In the genomic region with DNA sequence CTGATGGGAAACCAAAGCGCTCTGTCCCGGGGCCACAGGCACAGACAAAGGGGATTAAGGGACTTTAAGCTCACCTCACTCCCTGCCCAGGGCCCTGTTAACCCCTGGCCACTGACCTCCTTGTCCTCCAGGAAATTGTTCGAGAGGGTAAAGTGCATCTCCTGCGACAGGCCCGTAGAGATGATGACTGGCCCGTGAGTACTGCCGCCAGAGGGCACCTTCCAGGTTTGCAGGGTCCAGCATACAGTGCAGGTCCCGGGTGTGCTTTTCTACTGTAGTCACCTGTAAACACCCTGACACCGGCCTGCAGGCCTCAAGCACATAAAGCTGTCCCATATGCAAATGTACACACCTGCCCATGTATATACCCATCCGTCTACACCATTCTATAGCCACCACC, we compare ENCODE assay signal across 14 mouse cellular contexts. TPM values are rescaled to one million over a fixed set of nuclear protein-coding genes. Genes with fewer than 3 reads are reported as not detected.
DNase-seq lines count a peak whose midpoint lies in the region; ATAC-seq and TF ChIP-seq lines count a peak whose summit lies in the region.
"Had no signal": no experiment of that assay in that cellular context is flagged by ENCODE, and none has a peak within 500 bp of the region (broad histone marks: within the 10 kb centered on the region; RNA-seq: fewer than 3 reads in every experiment).

No protein-coding gene starts in this region.

- H3K4me3 ChIP-seq in kidney, embryonic 16.5 days (ENCODE audit: low read length): no peak overlapping the region
- H3K4me3 ChIP-seq in thymus, adult 2 months (ENCODE audit: control insufficient read depth, insufficient read depth, low read length): no peak overlapping the region
- H3K4me3 ChIP-seq: embryonic facial prominence, embryonic 12.5 days; liver, embryonic 15.5 days; myocyte had no signal

- 34% methylated on average over 10 of the region's 10 CpGs for WGBS in kidney, embryonic 16.5 days
- WGBS in thymus, adult 2 months: 65% methylated on average over 10 of the region's 10 CpGs

- no peaks in the 10 kb centered on the region for H3K9me3 ChIP-seq in kidney, embryonic 16.5 days (ENCODE audit: low read length)
- H3K9me3 ChIP-seq: embryonic facial prominence, embryonic 12.5 days; liver, embryonic 15.5 days had no signal

- no peak for TF ChIP-seq CTCF in thymus, adult 2 months (IDR thresholded peaks at IDR 0.05; ENCODE audit: borderline replicate concordance, control insufficient read depth, extremely low read depth, insufficient read depth, low read length, poor library complexity)

- H3K4me1 ChIP-seq in kidney, embryonic 16.5 days (ENCODE audit: insufficient read depth, low read length): peaks cover 3% of the 10 kb centered on the region; the same call in 1 of the 2 replicates
- H3K4me1 ChIP-seq in thymus, adult 2 months (replicated peaks; ENCODE audit: control insufficient read depth, insufficient read depth, low read length): no peaks in the 10 kb centered on the region
- H3K4me1 ChIP-seq: liver, embryonic 15.5 days had no signal

- H3K27ac ChIP-seq in kidney, embryonic 16.5 days (ENCODE audit: low read length): no peak overlapping the region
- no peak overlapping the region for H3K27ac ChIP-seq in thymus, adult 2 months (ENCODE audit: control insufficient read depth, insufficient read depth, low read length)
- H3K27ac ChIP-seq: embryonic facial prominence, embryonic 12.5 days; liver, embryonic 15.5 days had no signal

- no peak for ATAC-seq in CD4-positive, CD25-positive, alpha-beta regulatory T cell, adult 4 months
- ATAC-seq in kidney, embryonic 16.5 days (ENCODE audit: low FRiP score, low TSS enrichment): no peak
- ATAC-seq: Patski had no signal

- DNase-seq in CD4-positive, CD25-positive, alpha-beta regulatory T cell, adult 2 months (ENCODE audit: low read depth, low spot score): peak; percentile 46
- DNase-seq in kidney, adult 18-20 months: peak; percentile 72
- peak; percentile 30 for DNase-seq in thymus, adult 2 months
- DNase-seq in thymus, postnatal 0 days (ENCODE audit: low spot score): no peak
- DNase-seq in natural killer cell, adult 2 months (ENCODE audit: low spot score in 2 of 2): no peak
- DNase-seq in layer of hippocampus, postnatal 10 days (ENCODE audit: low spot score in 2 of 2): no peak
- DNase-seq: heart, postnatal 10 days; right cerebral cortex, postnatal 25 days had no signal

- H3K4me2 ChIP-seq in kidney, embryonic 16.5 days (replicated peaks; ENCODE audit: low read depth, low read length): no peak overlapping the region
- H3K4me2 ChIP-seq: embryonic facial prominence, embryonic 12.5 days; liver, embryonic 15.5 days had no signal

- H3K9ac ChIP-seq in kidney, embryonic 16.5 days (replicated peaks; ENCODE audit: low read length): no peak overlapping the region
- H3K9ac ChIP-seq: embryonic facial prominence, embryonic 12.5 days; liver, embryonic 15.5 days had no signal

- no peaks in the 10 kb centered on the region for H3K27me3 ChIP-seq in kidney, embryonic 16.5 days (ENCODE audit: insufficient read depth, low read length)
- no peaks in the 10 kb centered on the region for H3K27me3 ChIP-seq in thymus, adult 2 months (ENCODE audit: control insufficient read depth, insufficient read depth, low read length)
- H3K27me3 ChIP-seq: embryonic facial prominence, embryonic 12.5 days had no signal

- no peak for TF ChIP-seq POLR2A in thymus, adult 2 months (IDR thresholded peaks at IDR 0.05; ENCODE audit: control insufficient read depth, extremely low read depth, insufficient read depth, low read length, poor library complexity)

- H3K36me3 ChIP-seq in kidney, embryonic 16.5 days (ENCODE audit: insufficient read depth, low read length): no peaks in the 10 kb centered on the region
- H3K36me3 ChIP-seq in thymus, adult 2 months (ENCODE audit: control insufficient read depth, insufficient read depth, low read length): no peaks in the 10 kb centered on the region
- H3K36me3 ChIP-seq: embryonic facial prominence, embryonic 12.5 days; liver, embryonic 15.5 days had no signal

RNA-seq across cellular contexts. Expression of a gene that starts 18.7 kb away (rescaled TPM):
- 10 to 100 TPM; 19.3 to 21.6 TPM for polyA plus RNA-seq in CD4-positive, CD25-positive, alpha-beta regulatory T cell, adult 4 months (2017; shearing (Covaris generic))
- polyA plus RNA-seq in kidney, embryonic 16.5 days (2015; fragmentation: Nextera tagmentation; extraction: Ambion mirVana): 36.2 and 40.4 TPM in 2 replicates
- polyA plus RNA-seq in thymus, adult 2 months (2012; rRNA removed): 92.4 and 107 TPM in 2 replicates
- polyA plus RNA-seq in thymus, postnatal 0 days (2015; fragmentation: Nextera tagmentation; extraction: Ambion mirVana): 57.5 and 62.3 TPM in 2 replicates
- total RNA-seq in layer of hippocampus, postnatal 10 days (2021): 10 to 100 TPM; 68.9 to 74.7 TPM

RNA-seq across cellular contexts. Expression of a gene that starts 24.7 kb away (rescaled TPM):
- 10 to 100 TPM; 35.2 to 58.5 TPM for polyA plus RNA-seq in CD4-positive, CD25-positive, alpha-beta regulatory T cell, adult 4 months (2017; shearing (Covaris generic))
- 113 and 117 TPM in 2 replicates for polyA plus RNA-seq in kidney, embryonic 16.5 days (2015; fragmentation: Nextera tagmentation; extraction: Ambion mirVana)
- polyA plus RNA-seq in thymus, adult 2 months (2012; rRNA removed): 89.2 and 98.3 TPM in 2 replicates
- 31.1 and 31.7 TPM in 2 replicates for polyA plus RNA-seq in thymus, postnatal 0 days (2015; fragmentation: Nextera tagmentation; extraction: Ambion mirVana)
- 100 to 1,000 TPM; 164 to 168 TPM for total RNA-seq in layer of hippocampus, postnatal 10 days (2021)

RNA-seq across cellular contexts. Expression of a gene that starts 26.2 kb away (rescaled TPM):
- 1 to 10 TPM in 1 of 2 experiments, under 1 TPM in 1; 0.68 to 1.3 TPM for polyA plus RNA-seq in CD4-positive, CD25-positive, alpha-beta regulatory T cell, adult 4 months (2017; shearing (Covaris generic))
- 0.30 and 0.85 TPM in 2 replicates for polyA plus RNA-seq in kidney, embryonic 16.5 days (2015; fragmentation: Nextera tagmentation; extraction: Ambion mirVana)
- polyA plus RNA-seq in thymus, adult 2 months (2012; rRNA removed): 0.13 TPM in 1 of 2 replicates, not detected in the other
- polyA plus RNA-seq in thymus, postnatal 0 days (2015; fragmentation: Nextera tagmentation; extraction: Ambion mirVana): 0.31 TPM in 1 of 2 replicates, not detected in the other
- total RNA-seq in layer of hippocampus, postnatal 10 days (2021): not detected
- total RNA-seq: heart, postnatal 10 days had no signal

Comparison
In these comparisons a context has a peak if more than half of its experiments do, and no peak if none do; other contexts are left out.
1. DNase-seq: peak in CD4-positive, CD25-positive, alpha-beta regulatory T cell, adult 2 months (single experiment), kidney, adult 18-20 months (single experiment) and thymus, adult 2 months (single experiment); none in thymus, postnatal 0 days (single experiment), natural killer cell, adult 2 months (0 of 2) and layer of hippocampus, postnatal 10 days (0 of 2).